Mouse (Mus musculus) bone marrow macrophage, adult 2 months (primary cell): Measurements from ENCODE around the gene Elmsan1.

Experiments used
- CTCF ChIP-seq: IDR thresholded peaks from 2 replicates; pipeline ENCODE4 v1.5.1; 2012; ENCODE audit warnings: low read depth, mild to moderate bottlenecking, low read length, moderate library complexity
- POLR2A ChIP-seq: IDR thresholded peaks from 2 replicates; pipeline ENCODE4 v1.6.1; 2012; ENCODE audit warnings: mild to moderate bottlenecking, low read depth, low read length, borderline replicate concordance

- TF ChIP-seq POLR2A (no peak), CTCF (no peak)
Observed at GRCm38 (mm10) chr12:84178052-84178451, 40.6 kb downstream of the Elmsan1 start.
